Mouse (Mus musculus): Measurements from ENCODE around the gene Olfr138. TPM values are rescaled to one million over a fixed set of nuclear protein-coding genes. Genes with fewer than 3 reads are reported as not detected.

Gene Olfr138
- total RNA-seq (2014; rRNA removed) (not detected in 2 replicates), polyA plus RNA-seq (2012; rRNA removed) (not detected in 2 replicates)

DNA sequence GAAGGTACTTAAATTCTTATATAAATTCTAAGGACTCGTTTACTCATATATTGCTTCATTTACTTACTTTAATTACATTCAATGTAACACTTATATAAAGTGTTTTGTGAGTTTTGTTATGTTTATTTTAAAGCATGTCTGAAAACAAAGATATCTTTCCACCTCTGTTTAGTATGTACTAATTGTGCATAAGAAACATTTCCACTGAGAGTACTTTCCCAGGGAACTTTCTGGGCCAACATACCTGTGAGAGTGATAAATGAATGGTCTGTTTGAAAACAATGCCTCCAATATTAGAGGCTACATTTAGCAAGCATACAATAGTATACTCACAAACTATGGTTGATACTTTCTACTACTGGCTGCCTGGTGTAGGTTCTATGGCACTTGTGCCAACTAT lies at the start of gene Olfr138:
TSS of gene Olfr138 (plus strand) at position 301 of the 400 bp plus-strand sequence.
- Histone ChIP-seq H3K4me1 (ENCODE audit: control insufficient read depth, insufficient read depth, low read length) (no peaks in the 10 kb centered on the region), H3K4me3 (ENCODE audit: insufficient read depth, low read depth, low read length) (no peak within 1 kb of the TSS)

DNA sequence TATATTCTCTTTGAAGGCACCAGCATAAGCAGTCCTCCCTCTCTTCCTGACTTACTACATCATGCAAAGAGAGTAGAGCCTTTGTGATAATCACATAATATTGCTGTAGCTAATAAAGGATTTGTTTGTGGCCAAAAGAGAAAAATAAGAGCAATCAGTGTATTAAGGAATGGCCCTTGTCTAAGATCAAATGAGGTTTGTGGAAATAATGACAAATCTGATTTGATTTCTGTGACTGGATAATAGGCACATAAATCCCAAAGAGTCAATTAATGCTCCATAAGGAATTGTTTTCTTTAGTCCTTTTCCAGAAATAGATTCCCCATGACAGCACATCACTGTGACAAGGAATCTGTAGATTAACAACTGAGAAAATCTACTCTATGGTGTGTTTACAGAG lies 46.6 kb downstream of the Olfr138 start, which contains the start of gene Olfr137:
TSS of gene Olfr137 (minus strand) at position 101 of the 400 bp plus-strand sequence.
- Histone ChIP-seq H3K36me3 (ENCODE audit: control insufficient read depth, insufficient read depth, low read length) (no peaks in the 10 kb centered on the region), H3K27ac (replicated peaks; ENCODE audit: insufficient read depth, low read depth, low read length) (no peak within 1 kb of the TSS), H3K4me1 (ENCODE audit: control insufficient read depth, insufficient read depth, low read length) (no peaks in the 10 kb centered on the region), H3K9ac (ENCODE audit: low read depth, low read length) (no peak within 1 kb of the TSS), H3K4me3 (ENCODE audit: insufficient read depth, low read depth, low read length) (no peak within 1 kb of the TSS), H3K27me3 (ENCODE audit: control insufficient read depth, insufficient read depth, low read length) (no peaks in the 10 kb centered on the region), H3K79me2 (ENCODE audit: control insufficient read depth, insufficient read depth, low read length) (no peaks in the 10 kb centered on the region)
- no peak for DNase-seq (ENCODE audit: extremely low read depth, low read depth, low spot score)
- TF ChIP-seq CTCF (IDR thresholded peaks at IDR 0.05; ENCODE audit: low read depth, low read length) (no peak), POLR2A (IDR thresholded peaks at IDR 0.05; ENCODE audit: extremely low read depth, insufficient read depth, low read length) (no peak)

More for the DNA sequence above, at the start of gene Olfr138:
- no peak for TF ChIP-seq POLR2A (IDR thresholded peaks at IDR 0.05; ENCODE audit: extremely low read depth, insufficient read depth, low read length)
- no peak for TF ChIP-seq CTCF (IDR thresholded peaks at IDR 0.05; ENCODE audit: low read depth, low read length)
- Histone ChIP-seq H3K27me3 (ENCODE audit: control insufficient read depth, insufficient read depth, low read length) (no peaks in the 10 kb centered on the region), H3K79me2 (ENCODE audit: control insufficient read depth, insufficient read depth, low read length) (no peaks in the 10 kb centered on the region), H3K36me3 (ENCODE audit: control insufficient read depth, insufficient read depth, low read length) (no peaks in the 10 kb centered on the region), H3K27ac (replicated peaks; ENCODE audit: insufficient read depth, low read depth, low read length) (no peak within 1 kb of the TSS), H3K9ac (ENCODE audit: low read depth, low read length) (no peak within 1 kb of the TSS)
- 53% methylated on average over 1 of the region's 1 CpGs for WGBS
- DNase-seq (ENCODE audit: extremely low read depth, low read depth, low spot score): no peak

Other genes with a start within 250 kb of the Olfr138 start
- not detected in 2 replicates for gene Olfr129, start 201.0 kb upstream of the Olfr138 start, total RNA-seq (2014; rRNA removed)
- gene Olfr129, start 201.0 kb upstream of the Olfr138 start, polyA plus RNA-seq (2012; rRNA removed): not detected in 2 replicates
- not detected in 2 replicates for gene Olfr130, start 197.1 kb upstream of the Olfr138 start, total RNA-seq (2014; rRNA removed)
- gene Olfr130, start 197.1 kb upstream of the Olfr138 start, polyA plus RNA-seq (2012; rRNA removed): not detected in 2 replicates
- gene Olfr131, start 172.3 kb upstream of the Olfr138 start, total RNA-seq (2014; rRNA removed): not detected in 2 replicates
- not detected in 2 replicates for gene Olfr131, start 172.3 kb upstream of the Olfr138 start, polyA plus RNA-seq (2012; rRNA removed)
- gene Olfr132, start 126.5 kb upstream of the Olfr138 start, total RNA-seq (2014; rRNA removed): not detected in 2 replicates
- gene Olfr132, start 126.5 kb upstream of the Olfr138 start, polyA plus RNA-seq (2012; rRNA removed): not detected in 2 replicates
- not detected in 2 replicates for gene Olfr133, start 115.8 kb upstream of the Olfr138 start, total RNA-seq (2014; rRNA removed)
- gene Olfr133, start 115.8 kb upstream of the Olfr138 start, polyA plus RNA-seq (2012; rRNA removed): not detected in 2 replicates
- not detected in 2 replicates for gene Olfr134, start 89.6 kb upstream of the Olfr138 start, total RNA-seq (2014; rRNA removed)
- not detected in 2 replicates for gene Olfr134, start 89.6 kb upstream of the Olfr138 start, polyA plus RNA-seq (2012; rRNA removed)
- gene Olfr135, start 56.7 kb upstream of the Olfr138 start, total RNA-seq (2014; rRNA removed): not detected in 2 replicates
- not detected in 2 replicates for gene Olfr135, start 56.7 kb upstream of the Olfr138 start, polyA plus RNA-seq (2012; rRNA removed)
- gene Olfr137, start 46.5 kb downstream of the Olfr138 start, total RNA-seq (2014; rRNA removed): not detected in 2 replicates
- not detected in 2 replicates for gene Olfr137, start 46.5 kb downstream of the Olfr138 start, polyA plus RNA-seq (2012; rRNA removed)
- gene Olfr136, start 68.8 kb downstream of the Olfr138 start, total RNA-seq (2014; rRNA removed): not detected in 2 replicates
- gene Olfr136, start 68.8 kb downstream of the Olfr138 start, polyA plus RNA-seq (2012; rRNA removed): not detected in 2 replicates
- gene Esp36, start 159.2 kb downstream of the Olfr138 start, total RNA-seq (2014; rRNA removed): not detected in 2 replicates
- not detected in 2 replicates for gene Esp36, start 159.2 kb downstream of the Olfr138 start, polyA plus RNA-seq (2012; rRNA removed)

Measured in liver, adult 2 months (tissue).